Mouse (Mus musculus) lung, embryonic 16.5 days (tissue): ENCODE results near the gene Ano10. TPM values are rescaled to one million over a fixed set of nuclear protein-coding genes. Genes with fewer than 3 reads are reported as not detected.

Experiments
- ATAC-seq: fragments of 200-750 bp; cut with Nextera tagmentation; 2 replicates; pipeline ENCODE4 v1.8.0; 2017; ENCODE audit warnings: low read depth, mild to moderate bottlenecking, moderate library complexity
- H3K27ac ChIP-seq: fragments of 300-500 bp; sonication (generic); 2 replicates; pipeline ENCODE4 v1.5.1; 2014; ENCODE audit warnings: mild to moderate bottlenecking, control low read depth, low read length
- H3K27me3 ChIP-seq: fragments of 300-500 bp; sonication (generic); 2 replicates; pipeline ENCODE4 v1.6.1; 2014; ENCODE audit warnings: low read depth, low read length, mixed read lengths; ENCODE audit not compliant: control insufficient read depth, insufficient read depth
- H3K36me3 ChIP-seq: fragments of 300-500 bp; sonication (generic); 2 replicates; pipeline ENCODE4 v1.6.1; 2014; ENCODE audit warnings: low read length; ENCODE audit not compliant: control insufficient read depth, insufficient read depth
- H3K4me1 ChIP-seq: fragments of 300-500 bp; sonication (generic); replicated peaks from 2 replicates; pipeline ENCODE4 v1.6.1; 2014; ENCODE audit warnings: low read length, mixed read lengths; ENCODE audit not compliant: control insufficient read depth, insufficient read depth
- H3K4me2 ChIP-seq: fragments of 300-500 bp; sonication (generic); 2 replicates; pipeline ENCODE4 v1.6.1; 2014; ENCODE audit warnings: low read depth, low read length, control low read depth
- H3K4me3 ChIP-seq: fragments of 300-500 bp; sonication (generic); 2 replicates; pipeline ENCODE4 v1.5.1; 2014; ENCODE audit warnings: mild to moderate bottlenecking, low read length, control low read depth
- H3K9ac ChIP-seq: fragments of 300-500 bp; sonication (generic); 2 replicates; pipeline ENCODE4 v1.6.1; 2014; ENCODE audit warnings: low read length, control low read depth
- H3K9me3 ChIP-seq: fragments of 300-500 bp; sonication (generic); 2 replicates; pipeline ENCODE4 v1.6.1; 2016; ENCODE audit warnings: low read length; ENCODE audit not compliant: control insufficient read depth
- whole genome bisulfite sequencing: fragments of 180-500 bp; shearing (Covaris S2); extraction: QIAGEN DNeasy Blood & Tissue Kit; methylation state at CpG from one replicate; pipeline ENCODE4 v1.1.7; 2014; 5-methylcytosine and 5-hydroxymethylcytosine counted together
- polyA plus RNA-seq: library from polyadenylated mRNA; unstranded; fragments of >200 nt; fragmentation: Nextera tagmentation; extraction: Ambion mirVana; gene quantifications from 2 replicates; pipeline ENCODE4 v1.2.1, GENCODE M21; 2015

Gene Ano10
- polyA plus RNA-seq, 1 experiment from 2014 or later: 31.8 TPM

DNA sequence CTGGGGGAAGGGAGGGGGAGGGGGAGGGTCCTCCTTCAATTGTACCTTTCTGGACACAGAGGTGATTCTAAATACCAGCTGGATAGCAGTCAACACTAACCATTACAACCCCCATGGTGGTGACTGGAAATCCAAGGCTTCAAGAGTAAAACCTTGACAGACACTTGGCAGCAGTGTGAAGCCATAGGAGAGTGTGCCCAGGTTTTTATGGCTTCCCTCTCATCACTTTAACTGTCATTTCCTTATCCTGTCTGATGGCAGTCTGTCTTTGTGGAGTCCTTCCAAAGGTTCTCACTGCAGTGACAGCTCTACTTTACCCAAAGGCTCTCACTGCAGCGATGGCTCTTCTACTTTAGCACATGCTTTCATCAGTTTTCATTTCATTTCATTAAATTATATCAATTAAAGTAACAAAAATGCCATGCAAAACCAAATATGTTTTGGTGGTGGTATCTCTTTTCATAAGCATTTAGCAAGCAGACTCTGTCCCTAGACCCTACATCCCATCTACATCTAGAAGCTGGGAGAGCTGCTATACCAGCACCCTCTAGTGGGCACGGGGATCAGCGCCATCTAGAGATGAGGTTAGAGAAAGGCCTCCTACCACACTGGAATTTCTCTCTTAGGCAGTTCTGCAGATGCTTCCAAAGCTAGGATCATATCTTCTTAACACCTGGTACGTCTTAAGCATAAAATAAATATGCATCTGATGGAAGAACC lies 50.0 kb downstream of the Ano10 start:
- no peak overlapping the region for H3K4me3 ChIP-seq
- no peak for ATAC-seq
- no peak overlapping the region for H3K4me2 ChIP-seq
- no peak overlapping the region for H3K9ac ChIP-seq
- H3K9me3 ChIP-seq: no peaks in the 10 kb centered on the region
- H3K27me3 ChIP-seq: no peaks in the 10 kb centered on the region
- H3K36me3 ChIP-seq: no peaks in the 10 kb centered on the region
- H3K4me1 ChIP-seq: no peaks in the 10 kb centered on the region
- WGBS: 32% methylated on average over 4 of the region's 4 CpGs
- no peak overlapping the region for H3K27ac ChIP-seq

DNA sequence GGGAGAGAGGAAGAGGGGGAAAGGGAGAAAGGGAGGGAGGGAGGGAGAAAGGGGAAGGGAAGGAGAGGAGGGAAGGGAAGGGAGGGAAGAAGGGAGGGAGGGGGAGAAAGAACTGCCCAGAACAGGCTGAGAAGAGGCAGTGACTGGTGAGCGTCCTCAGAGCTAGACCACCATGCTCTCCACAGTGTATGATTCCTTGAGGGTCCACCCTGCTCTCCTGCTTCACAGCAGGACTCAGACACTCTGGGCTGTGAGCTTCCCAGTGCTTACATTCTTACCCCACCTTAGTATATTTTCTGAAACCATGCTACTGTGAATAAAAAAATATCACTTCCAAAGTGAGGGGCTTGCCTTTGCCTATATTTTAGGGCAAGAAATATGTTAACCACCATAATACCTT lies 50.9 kb downstream of the Ano10 start:
- 36% methylated on average over 1 of the region's 1 CpGs for WGBS
- Histone ChIP-seq H3K27me3 (no peaks in the 10 kb centered on the region), H3K9me3 (no peaks in the 10 kb centered on the region), H3K9ac (no peak overlapping the region), H3K4me1 (no peaks in the 10 kb centered on the region), H3K27ac (no peak overlapping the region), H3K4me2 (no peak overlapping the region), H3K4me3 (no peak overlapping the region), H3K36me3 (no peaks in the 10 kb centered on the region)
- no peak for ATAC-seq

DNA sequence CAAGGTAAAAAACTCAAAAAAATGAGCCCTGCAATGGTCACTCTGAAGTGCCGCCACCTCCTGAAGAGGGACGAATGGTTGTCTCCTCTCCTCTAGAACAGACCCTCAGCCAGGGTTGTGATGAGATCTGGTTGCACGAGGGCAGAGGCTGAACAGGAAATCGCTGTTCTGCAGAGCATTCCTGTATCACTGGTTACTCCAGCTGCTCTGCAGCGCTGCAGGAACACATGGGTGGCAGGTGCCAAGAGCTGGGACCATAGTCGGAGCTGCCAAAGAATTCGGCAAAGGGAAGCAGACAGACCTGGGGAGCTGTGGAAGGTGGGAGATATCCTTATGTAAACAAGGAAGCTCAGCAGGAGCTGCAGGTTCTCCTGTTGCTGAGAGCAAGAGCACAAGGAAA lies 51.4 kb downstream of the Ano10 start:
- Histone ChIP-seq H3K4me1 (no peaks in the 10 kb centered on the region), H3K36me3 (no peaks in the 10 kb centered on the region), H3K9me3 (no peaks in the 10 kb centered on the region), H3K27me3 (no peaks in the 10 kb centered on the region), H3K27ac (no peak overlapping the region), H3K4me3 (no peak overlapping the region), H3K9ac (no peak overlapping the region), H3K4me2 (no peak overlapping the region)
- 12% methylated on average over 7 of the region's 7 CpGs for WGBS
- ATAC-seq: no peak

DNA sequence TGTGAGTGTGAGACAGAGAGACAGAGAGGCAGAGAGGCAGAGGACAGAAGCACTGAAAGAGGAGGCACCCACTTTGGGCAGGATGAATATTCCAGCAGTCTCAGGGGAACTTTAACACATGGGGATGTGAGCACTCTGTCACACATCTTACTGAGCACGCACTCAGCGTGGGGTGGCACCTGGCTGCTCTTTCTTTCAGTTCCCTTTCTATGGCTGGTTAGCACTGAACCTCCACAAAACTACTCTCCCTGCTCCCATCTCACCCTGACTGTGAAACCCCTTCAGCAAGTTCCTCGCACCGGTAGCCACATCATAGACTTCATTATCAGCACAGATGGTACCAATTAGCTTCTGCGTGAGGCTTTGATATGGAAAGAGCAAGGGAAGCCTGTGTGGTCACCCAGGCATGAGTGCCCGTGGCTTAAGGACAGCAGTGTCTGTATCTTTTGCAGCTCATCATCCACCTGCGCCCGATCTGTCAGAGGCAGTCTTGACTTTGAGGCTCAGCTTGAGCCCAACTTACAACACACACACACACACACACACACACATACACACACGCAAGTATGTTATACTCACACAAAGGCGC lies 52.3 kb downstream of the Ano10 start:
- no peak for ATAC-seq
- WGBS: 63% methylated on average over 10 of the region's 10 CpGs

DNA sequence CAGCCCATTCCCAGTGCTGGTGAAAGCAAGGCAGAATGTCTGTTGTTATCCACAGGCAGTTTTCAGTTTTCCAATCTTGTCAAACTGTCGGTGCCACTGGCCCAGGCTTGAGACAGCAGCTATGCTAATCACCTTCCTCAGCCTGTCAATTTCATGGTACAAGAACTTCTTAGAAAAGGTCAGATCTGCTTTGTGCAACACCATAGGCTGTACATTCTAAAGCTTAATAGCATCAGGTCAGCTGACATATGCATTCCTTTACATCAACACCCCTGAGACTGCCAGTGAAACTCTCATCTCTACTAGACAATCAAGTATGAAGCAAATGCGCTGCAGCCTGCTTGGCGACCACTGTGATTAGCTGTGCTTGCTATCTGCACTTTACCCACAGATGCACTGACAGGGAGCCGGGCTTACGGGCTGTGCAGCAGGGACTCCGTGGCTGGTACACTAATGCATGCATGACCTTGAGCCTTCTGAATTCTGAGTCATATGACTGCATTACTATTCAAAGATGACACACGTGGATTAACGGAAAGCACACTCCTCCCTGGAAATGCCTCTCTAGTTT lies 53.5 kb downstream of the Ano10 start:
- WGBS: 74% methylated on average over 8 of the region's 8 CpGs
- H3K9ac ChIP-seq: no peak overlapping the region
- no peaks in the 10 kb centered on the region for H3K27me3 ChIP-seq
- H3K36me3 ChIP-seq: no peaks in the 10 kb centered on the region
- H3K4me1 ChIP-seq: no peaks in the 10 kb centered on the region
- no peak overlapping the region for H3K27ac ChIP-seq
- no peaks in the 10 kb centered on the region for H3K9me3 ChIP-seq
- no peak for ATAC-seq
- no peak overlapping the region for H3K4me2 ChIP-seq
- H3K4me3 ChIP-seq: no peak overlapping the region

More for the DNA sequence above, 52.3 kb downstream of the Ano10 start:
- Histone ChIP-seq H3K4me1 (no peaks in the 10 kb centered on the region), H3K27me3 (no peaks in the 10 kb centered on the region), H3K9me3 (no peaks in the 10 kb centered on the region), H3K27ac (no peak overlapping the region), H3K4me3 (no peak overlapping the region), H3K36me3 (no peaks in the 10 kb centered on the region), H3K4me2 (no peak overlapping the region), H3K9ac (no peak overlapping the region)

DNA sequence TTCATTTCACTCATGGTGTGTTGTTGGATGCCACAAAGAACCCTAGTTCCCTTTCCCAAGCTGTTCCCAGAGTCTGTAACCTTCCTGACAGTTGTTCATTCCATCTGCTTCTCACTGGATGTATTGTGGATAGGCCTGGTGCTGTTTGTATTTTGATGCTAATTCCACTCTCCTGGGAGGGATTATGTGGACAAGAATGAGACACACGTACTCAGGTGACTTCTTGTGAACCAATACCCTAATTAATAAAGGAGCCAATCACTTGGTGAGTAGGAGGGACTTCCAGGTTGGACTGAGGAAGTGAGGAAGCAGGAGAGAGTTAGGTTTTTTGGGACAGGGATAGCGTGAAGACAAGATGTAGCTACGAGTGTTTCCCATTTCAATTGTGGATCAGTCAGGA lies 59.5 kb downstream of the Ano10 start:
- no peak for ATAC-seq
- WGBS: 80% methylated on average over 3 of the region's 3 CpGs
- no peak overlapping the region for H3K4me2 ChIP-seq

DNA sequence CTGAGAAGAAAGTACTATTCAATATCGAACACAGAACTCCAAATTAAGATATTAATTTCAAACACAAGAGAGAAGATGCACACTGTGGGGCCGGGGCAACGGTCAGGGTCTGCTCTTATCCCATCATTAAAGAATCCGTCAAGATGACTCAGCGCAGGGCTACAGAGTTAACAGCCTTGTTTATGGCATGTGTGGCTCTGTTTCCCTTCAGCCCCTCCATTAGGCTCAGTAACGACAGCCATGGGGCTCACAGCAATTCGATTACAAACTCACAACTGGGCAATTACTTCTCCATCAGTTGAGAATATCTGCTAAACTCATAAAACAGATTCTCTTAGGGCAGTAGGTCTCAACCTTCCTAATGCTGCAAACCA lies 60.3 kb downstream of the Ano10 start:
- Histone ChIP-seq H3K9ac (no peak overlapping the region), H3K27ac (no peak overlapping the region), H3K4me1 (no peaks in the 10 kb centered on the region), H3K9me3 (no peaks in the 10 kb centered on the region), H3K4me2 (no peak overlapping the region), H3K4me3 (no peak overlapping the region), H3K36me3 (no peaks in the 10 kb centered on the region), H3K27me3 (no peaks in the 10 kb centered on the region)
- 60% methylated on average over 7 of the region's 7 CpGs for WGBS
- no peak for ATAC-seq

More for the DNA sequence above, 59.5 kb downstream of the Ano10 start:
- Histone ChIP-seq H3K9me3 (no peaks in the 10 kb centered on the region), H3K9ac (no peak overlapping the region), H3K27me3 (no peaks in the 10 kb centered on the region), H3K36me3 (no peaks in the 10 kb centered on the region), H3K4me3 (no peak overlapping the region), H3K4me1 (no peaks in the 10 kb centered on the region), H3K27ac (no peak overlapping the region)

DNA sequence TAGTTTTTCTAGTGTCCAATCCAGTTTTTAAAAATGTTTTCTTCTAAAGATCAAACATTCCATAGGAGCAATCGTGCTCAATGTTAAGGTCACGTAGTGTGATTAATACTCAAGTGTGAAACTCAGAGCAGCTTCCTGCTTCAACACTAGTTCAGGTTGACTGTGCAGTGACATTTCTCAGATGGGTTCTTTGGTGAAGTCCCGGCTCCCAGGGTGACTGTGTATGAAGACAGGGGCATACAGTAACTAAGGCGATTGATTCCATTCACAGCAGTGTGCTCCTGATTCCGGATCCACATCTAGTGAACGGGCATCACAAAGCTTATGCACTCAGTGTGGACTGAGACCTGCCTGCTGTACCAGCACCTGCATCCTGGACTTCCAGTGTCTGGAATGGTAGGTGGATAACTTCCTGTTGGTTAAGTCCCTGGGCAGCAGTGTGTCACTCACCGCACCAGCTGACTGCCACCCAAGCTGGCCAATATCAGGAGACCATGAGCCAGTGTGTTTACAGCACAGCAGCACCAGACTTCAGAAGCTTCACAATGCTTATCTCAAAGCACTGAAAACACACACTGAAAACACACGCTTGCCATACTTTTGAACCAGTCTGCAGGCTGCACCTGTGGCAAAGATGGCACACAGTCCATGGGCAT lies 60.8 kb downstream of the Ano10 start:
- Histone ChIP-seq H3K4me3 (no peak overlapping the region), H3K9ac (no peak overlapping the region), H3K27ac (no peak overlapping the region), H3K36me3 (no peaks in the 10 kb centered on the region), H3K9me3 (no peaks in the 10 kb centered on the region), H3K4me1 (no peaks in the 10 kb centered on the region), H3K4me2 (no peak overlapping the region), H3K27me3 (no peaks in the 10 kb centered on the region)
- no peak for ATAC-seq
- 80% methylated on average over 8 of the region's 8 CpGs for WGBS

DNA sequence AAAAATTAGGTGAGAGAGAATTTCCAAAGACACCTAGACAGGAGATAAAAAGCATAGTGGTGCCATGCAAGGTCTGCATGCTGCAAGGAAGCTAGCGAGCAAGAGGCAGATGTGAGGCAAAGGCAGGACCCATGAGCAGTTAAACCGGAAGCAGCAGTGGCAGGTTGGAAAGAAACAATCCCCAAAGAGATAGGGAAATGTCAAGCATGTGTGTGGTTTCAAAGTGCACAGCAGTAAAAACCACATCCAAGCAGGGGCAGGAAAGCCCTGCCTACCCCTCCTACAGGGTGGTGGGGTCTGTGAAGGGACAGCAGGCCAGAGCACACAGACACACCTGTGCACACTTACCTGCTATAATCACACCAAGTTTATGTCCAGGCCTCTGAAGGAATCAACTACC lies 61.3 kb downstream of the Ano10 start:
- Histone ChIP-seq H3K4me3 (no peak overlapping the region), H3K9me3 (no peaks in the 10 kb centered on the region), H3K4me2 (no peak overlapping the region), H3K27me3 (no peaks in the 10 kb centered on the region), H3K9ac (no peak overlapping the region), H3K36me3 (no peaks in the 10 kb centered on the region), H3K4me1 (no peaks in the 10 kb centered on the region), H3K27ac (no peak overlapping the region)
- 52% methylated on average over 2 of the region's 2 CpGs for WGBS
- ATAC-seq: no peak
